Mouse (Mus musculus) liver, adult 2 months (tissue): ENCODE data around the gene Ndufa7.

ENCODE experiments used
- CTCF ChIP-seq: fragments of 200-500 bp; IDR thresholded peaks from 2 replicates; pipeline ENCODE4 v1.5.1; 2011; ENCODE audit warnings: low read depth, low read length, control low read depth
- POLR2A ChIP-seq: fragments of 200-500 bp; IDR thresholded peaks from 2 replicates; pipeline ENCODE4 v1.6.1; 2011; ENCODE audit warnings: low read length, control low read depth; ENCODE audit not compliant: insufficient read depth; ENCODE audit errors: extremely low read depth

DNA sequence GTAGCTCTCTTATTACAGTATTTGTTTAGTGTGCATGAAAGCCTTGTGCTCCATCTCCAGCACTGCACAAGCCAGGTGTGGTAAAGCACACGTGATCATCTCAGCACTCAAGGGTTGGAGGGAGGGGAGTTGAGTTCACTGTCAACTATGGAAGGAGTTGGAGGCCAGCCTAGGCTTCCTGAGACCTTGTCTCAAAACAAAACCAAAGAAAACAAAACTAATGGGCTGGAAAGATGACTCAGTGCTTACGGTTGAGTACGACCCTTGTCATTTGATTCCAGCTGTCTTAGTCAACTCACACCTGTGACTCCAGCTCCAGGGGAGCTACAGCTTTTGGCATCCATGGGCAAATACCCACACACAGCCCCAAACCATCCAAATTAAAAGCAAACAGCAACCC is 11.9 kb upstream of the Ndufa7 start:
- TF ChIP-seq CTCF (no peak), POLR2A (no peak)
